Mouse (Mus musculus) brain, embryonic 14.5 days (tissue): Measurements from ENCODE around the gene Tpt1. TPM values are rescaled to one million over a fixed set of nuclear protein-coding genes. Genes with fewer than 3 reads are reported as not detected.
"Not testable (repeated sequence)": the region's sequence is repeated elsewhere in the genome, so short reads cannot be mapped to it uniquely, and the experiment has no call there.

ENCODE experiments used
- DNase-seq: peaks from one replicate; pipeline ENCODE4 v3.0.0-alpha.2; 2011; ENCODE audit warnings: low read depth
- CTCF ChIP-seq: fragments of 200-500 bp; IDR thresholded peaks from 2 replicates; pipeline ENCODE4 v1.5.1; 2012; ENCODE audit warnings: inconsistent platforms, mild to moderate bottlenecking, moderate library complexity, borderline replicate concordance; ENCODE audit not compliant: insufficient read depth, insufficient read length; ENCODE audit errors: extremely low read depth
- POLR2A ChIP-seq: fragments of 200-500 bp; IDR thresholded peaks from 2 replicates; pipeline ENCODE4 v1.6.1; 2012; ENCODE audit warnings: mild to moderate bottlenecking, inconsistent platforms, borderline replicate concordance; ENCODE audit not compliant: poor library complexity, insufficient read depth, insufficient read length, severe bottlenecking; ENCODE audit errors: extremely low read depth
- polyA plus RNA-seq: library from polyadenylated mRNA; depleted of rRNA; stranded (reverse); fragments of >200 nt; gene quantifications from 2 replicates; pipeline ENCODE4 v1.2.3, GENCODE M21; 2012

The Tpt1 gene
- polyA plus RNA-seq, 1 experiment = 1,780 TPM

DNA sequence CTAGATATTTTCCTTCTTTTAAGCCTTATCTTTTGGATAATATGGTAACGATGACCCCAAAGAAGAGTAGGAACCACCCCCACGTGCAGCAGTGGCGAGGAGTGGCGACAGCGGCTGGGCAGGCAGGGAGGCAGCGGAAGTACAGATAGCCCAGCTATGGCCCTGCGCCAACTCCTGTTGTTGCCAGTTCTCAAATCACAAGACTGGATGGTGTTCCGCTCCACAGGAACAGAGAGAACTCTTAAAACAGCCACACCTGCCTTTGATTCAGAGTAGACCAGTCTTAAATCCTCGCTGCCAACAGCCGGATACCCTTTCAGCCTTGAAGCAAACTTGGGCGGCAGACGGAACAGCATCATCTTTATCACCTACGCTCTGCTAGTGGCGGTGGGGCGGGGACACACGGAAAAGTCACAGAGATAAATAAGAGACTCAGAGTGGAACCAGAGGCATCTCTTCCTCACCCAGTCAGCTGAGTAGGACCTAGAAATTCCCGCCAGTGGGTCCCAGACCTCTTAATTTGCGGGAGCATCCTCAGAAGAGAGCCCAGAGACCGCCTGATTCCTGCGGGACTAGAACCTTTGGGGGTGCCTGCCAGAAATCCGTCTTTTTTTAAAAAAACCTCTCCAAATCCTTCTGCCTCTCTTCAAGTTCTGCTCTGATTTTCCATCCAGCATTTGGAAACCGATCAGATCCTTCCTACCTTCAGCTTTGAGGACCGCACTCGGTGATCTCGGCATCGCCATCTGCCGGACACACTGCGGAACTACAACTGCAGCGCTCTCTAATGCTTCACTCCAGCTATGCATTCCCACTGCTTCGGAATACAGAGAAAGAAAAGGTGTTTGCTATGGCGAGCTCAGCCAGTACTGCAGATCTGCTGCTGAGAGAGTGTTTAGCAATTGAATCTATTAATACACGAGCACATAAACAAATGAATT lies 15.8 kb upstream of the Tpt1 start:
- peak; percentile 93 for DNase-seq
- TF ChIP-seq POLR2A = no peak
- TF ChIP-seq CTCF = peak; percentile 99

GRCm38 (mm10) chr14:75829817-75830216 lies 15.1 kb upstream of the Tpt1 start:
- DNase-seq = not testable (repeated sequence)

DNA sequence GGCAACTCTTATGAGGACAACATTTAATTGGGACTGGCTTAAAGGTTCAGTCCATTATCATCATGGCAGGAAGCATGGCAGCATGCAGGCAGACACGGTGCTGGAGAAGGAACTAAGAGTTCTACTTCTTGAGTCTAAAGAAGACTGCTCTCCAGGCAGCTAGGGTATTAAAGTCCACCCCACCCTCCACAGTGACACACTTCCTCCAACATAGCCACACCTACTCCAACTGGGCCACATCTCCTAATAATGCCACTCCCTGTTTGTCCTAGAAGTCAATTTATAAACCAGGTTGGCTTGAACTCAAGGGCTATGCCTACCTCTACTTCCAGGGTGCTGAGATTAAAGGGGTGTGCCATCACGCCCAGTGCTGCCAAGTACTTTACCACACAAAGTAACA lies 12.9 kb upstream of the Tpt1 start:
- TF ChIP-seq POLR2A = no peak
- no peak for TF ChIP-seq CTCF

DNA sequence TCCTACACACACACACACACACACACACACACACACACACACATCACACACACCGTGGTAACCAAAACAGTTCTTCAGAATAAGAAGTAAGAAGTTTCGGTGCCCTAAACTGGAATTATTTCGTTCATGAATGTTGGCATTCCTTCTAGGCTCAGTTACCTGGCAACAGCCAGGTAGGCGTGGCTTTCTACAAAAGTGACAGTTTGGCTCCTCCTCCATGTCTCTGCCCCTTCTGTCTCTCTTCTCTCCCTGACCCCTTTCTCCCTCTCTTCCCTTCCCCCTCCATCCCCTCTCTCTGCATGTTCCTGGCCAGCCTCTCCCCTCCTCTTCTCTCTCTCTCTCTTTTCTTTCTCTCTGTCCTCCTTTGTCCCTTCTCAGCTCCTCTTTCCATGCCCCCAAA lies 11.9 kb upstream of the Tpt1 start:
- DNase-seq = peak; percentile 46
- TF ChIP-seq POLR2A = no peak
- no peak for TF ChIP-seq CTCF

More for the DNA sequence above, 12.9 kb upstream of the Tpt1 start:
- no peak for DNase-seq

DNA sequence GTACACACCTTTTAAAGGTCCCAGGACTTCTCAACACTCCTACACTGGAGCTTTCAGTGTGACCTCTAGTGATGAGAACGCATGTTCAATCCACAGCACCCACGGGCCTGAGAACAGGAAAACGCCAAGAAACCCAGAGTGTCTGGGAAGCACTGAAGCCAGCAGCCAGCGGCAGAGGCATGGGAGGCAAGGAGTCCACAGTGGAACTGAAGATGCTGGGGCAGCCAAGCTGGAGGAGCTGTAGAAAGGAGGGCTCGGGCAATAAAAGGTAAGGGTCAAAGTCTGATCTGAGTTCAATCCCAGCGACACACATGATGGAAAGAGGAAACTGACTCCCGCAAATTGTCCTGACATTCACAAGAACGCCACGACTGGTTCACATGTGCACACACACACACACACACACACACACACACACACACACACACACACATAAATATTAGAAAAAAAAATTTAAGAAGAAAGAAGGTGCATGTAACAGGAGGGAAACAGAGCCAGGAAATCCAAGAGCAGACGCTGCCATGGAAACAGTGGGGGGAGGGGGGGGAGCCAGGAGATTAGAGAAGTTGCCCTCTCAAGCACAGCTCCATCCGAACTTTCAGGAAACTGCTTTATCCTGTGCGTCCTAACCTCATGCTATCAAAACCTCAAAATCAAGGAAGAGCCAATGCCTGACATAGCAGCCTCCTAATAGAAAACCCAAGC lies 11.2 kb upstream of the Tpt1 start:
- no peak for DNase-seq
- TF ChIP-seq POLR2A (no peak), CTCF (no peak)

DNA sequence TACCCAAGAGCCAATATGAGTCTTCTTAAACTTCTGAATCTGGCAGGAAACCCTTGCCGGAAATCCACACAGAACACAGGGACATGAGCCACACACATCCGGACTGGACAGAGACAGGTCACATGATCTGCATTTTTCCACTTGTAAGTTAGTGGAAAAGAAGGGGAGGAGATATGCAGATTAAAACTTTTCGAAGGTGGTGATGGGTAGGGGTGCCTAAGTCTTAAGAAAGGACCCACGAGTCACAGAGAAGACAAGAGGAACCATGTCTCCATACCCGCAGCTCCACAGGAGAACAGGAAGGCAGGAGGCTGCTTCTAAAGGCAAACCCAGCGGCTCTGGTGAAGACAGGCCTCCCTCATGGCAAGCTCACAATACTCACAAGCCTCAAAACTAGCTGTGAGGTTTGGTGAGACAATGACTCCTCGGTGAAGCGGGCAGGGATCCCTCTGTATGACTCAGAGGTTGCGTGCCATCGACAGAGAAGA lies 10.6 kb upstream of the Tpt1 start:
- no peak for TF ChIP-seq CTCF
- TF ChIP-seq POLR2A = no peak; the same call in 1 of the 2 replicates

DNA sequence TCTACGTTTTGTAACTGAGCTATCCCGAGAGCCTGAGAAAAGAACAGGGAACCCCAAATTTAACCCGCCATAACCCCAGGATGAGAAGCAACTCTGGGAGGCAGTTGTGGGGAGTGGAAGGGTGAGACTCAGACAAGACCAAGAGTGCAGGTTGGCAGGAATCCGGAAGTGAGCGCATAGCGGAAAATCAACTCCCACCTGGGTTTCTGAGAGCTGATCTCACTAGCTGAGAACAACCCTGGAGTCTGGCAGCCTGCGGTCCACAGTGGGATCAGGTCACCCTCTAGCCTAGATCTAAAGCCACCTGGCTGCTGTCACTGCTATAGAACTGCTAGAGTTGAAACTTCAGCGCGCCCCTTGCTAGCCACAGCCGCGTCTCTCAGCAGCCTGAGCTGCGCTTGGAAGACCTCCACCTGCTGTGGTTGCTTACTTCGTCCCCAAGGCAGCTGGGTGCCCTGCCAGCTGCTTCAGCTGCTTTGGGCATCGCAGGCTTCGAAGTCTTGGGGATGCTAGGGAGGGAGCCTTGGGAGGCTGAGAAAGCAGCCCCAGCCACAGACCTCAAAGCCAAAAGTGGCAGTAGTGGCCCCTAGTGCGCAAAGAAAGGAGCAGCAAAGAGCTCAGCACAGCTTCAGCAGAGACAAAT lies 10.0 kb upstream of the Tpt1 start:
- TF ChIP-seq POLR2A (no peak), CTCF (no peak)
- DNase-seq = peak; percentile 57

More for the DNA sequence above, 10.6 kb upstream of the Tpt1 start:
- peak; percentile 93 for DNase-seq

DNA sequence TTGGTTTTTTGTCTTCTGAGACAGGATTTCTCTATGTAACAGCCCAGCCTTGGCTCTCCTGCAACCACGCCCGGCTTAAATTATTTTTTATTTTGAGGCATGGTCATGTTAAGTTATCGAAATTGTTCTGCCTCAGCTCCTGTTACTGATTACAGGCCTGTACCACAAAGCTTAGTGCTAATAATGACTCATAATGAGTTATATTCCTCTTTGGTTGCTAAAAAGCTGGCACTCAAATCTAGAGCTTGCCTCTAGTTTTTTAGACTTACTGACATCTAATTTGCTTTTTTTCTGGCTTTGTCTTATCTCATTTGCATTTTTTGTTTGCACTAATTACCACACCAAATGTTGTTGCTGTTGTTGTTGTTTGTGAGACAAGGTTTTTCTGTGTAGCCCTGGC lies 8.3 kb upstream of the Tpt1 start:
- no peak for DNase-seq
- TF ChIP-seq CTCF = no peak
- no peak for TF ChIP-seq POLR2A

- TF ChIP-seq POLR2A (no peak), CTCF (no peak)
- DNase-seq = no peak
These were observed 7.6 kb upstream of the Tpt1 start for GRCm38 (mm10) chr14:75837048-75837916.

- DNase-seq = not testable (repeated sequence)
These were observed 3.1 kb upstream of the Tpt1 start for GRCm38 (mm10) chr14:75841758-75842157.
